Mouse (Mus musculus): ENCODE data around the gene Pck1.

Pck1 gene

GRCm38 (mm10) chr2:173148001-173148400, 4.8 kb upstream of the Pck1 start:
- no peak for DNase-seq (ENCODE audit: low read depth, low spot score)

- DNase-seq (ENCODE audit: low read depth, low spot score), result no peak
These were observed 1.5 kb upstream of the Pck1 start for GRCm38 (mm10) chr2:173151352-173151751.

GRCm38 (mm10) chr2:173151784-173152284, 1.0 kb upstream of the Pck1 start:
- no peak for DNase-seq (ENCODE audit: low read depth, low spot score)

- DNase-seq (ENCODE audit: low read depth, low spot score), result no peak
These were observed 418 bp downstream of the Pck1 start for GRCm38 (mm10) chr2:173153266-173153665.

- no peak for DNase-seq (ENCODE audit: low read depth, low spot score)
These were observed 1.7 kb downstream of the Pck1 start for GRCm38 (mm10) chr2:173154513-173154912.

GRCm38 (mm10) chr2:173154962-173155361, 2.1 kb downstream of the Pck1 start:
- no peak for DNase-seq (ENCODE audit: low read depth, low spot score)

- no peak for DNase-seq (ENCODE audit: low read depth, low spot score)
These were observed 3.1 kb downstream of the Pck1 start for GRCm38 (mm10) chr2:173155907-173156306.

GRCm38 (mm10) chr2:173156923-173157322, 4.1 kb downstream of the Pck1 start:
- no peak for DNase-seq (ENCODE audit: low read depth, low spot score)

- DNase-seq (ENCODE audit: low read depth, low spot score), result no peak
These were observed 4.5 kb downstream of the Pck1 start for GRCm38 (mm10) chr2:173157376-173157775.

GRCm38 (mm10) chr2:173157871-173158270, 5.0 kb downstream of the Pck1 start:
- no peak for DNase-seq (ENCODE audit: low read depth, low spot score)

- DNase-seq (ENCODE audit: low read depth, low spot score), result no peak
These were observed 5.7 kb downstream of the Pck1 start for GRCm38 (mm10) chr2:173158390-173159055.

GRCm38 (mm10) chr2:173159354-173160311, 6.8 kb downstream of the Pck1 start:
- DNase-seq (ENCODE audit: low read depth, low spot score), result peak; percentile 94

GRCm38 (mm10) chr2:173163380-173163779, 10.5 kb downstream of the Pck1 start:
- DNase-seq (ENCODE audit: low read depth, low spot score), result no peak

- DNase-seq (ENCODE audit: low read depth, low spot score), result peak; percentile 52
These were observed 11.5 kb downstream of the Pck1 start for GRCm38 (mm10) chr2:173164358-173164757.

GRCm38 (mm10) chr2:173164946-173165345, 12.1 kb downstream of the Pck1 start:
- DNase-seq (ENCODE audit: low read depth, low spot score), result no peak

- no peak for DNase-seq (ENCODE audit: low read depth, low spot score)
These were observed 12.5 kb downstream of the Pck1 start for GRCm38 (mm10) chr2:173165357-173165756.

- DNase-seq (ENCODE audit: low read depth, low spot score), result no peak
These were observed 15.6 kb downstream of the Pck1 start for GRCm38 (mm10) chr2:173168411-173168851.

GRCm38 (mm10) chr2:173170081-173170480, 17.2 kb downstream of the Pck1 start:
- no peak for DNase-seq (ENCODE audit: low read depth, low spot score)

GRCm38 (mm10) chr2:173170715-173171114, 17.9 kb downstream of the Pck1 start:
- no peak for DNase-seq (ENCODE audit: low read depth, low spot score)

- DNase-seq (ENCODE audit: low read depth, low spot score), result no peak
These were observed 18.6 kb downstream of the Pck1 start for GRCm38 (mm10) chr2:173171470-173171869.

GRCm38 (mm10) chr2:173171956-173172355, 19.1 kb downstream of the Pck1 start:
- DNase-seq (ENCODE audit: low read depth, low spot score), result no peak

GRCm38 (mm10) chr2:173172386-173172785, 19.5 kb downstream of the Pck1 start:
- no peak for DNase-seq (ENCODE audit: low read depth, low spot score)

All from ZHBTc4 (cell line).